ENCODE assay signal across 8 mouse cellular contexts in genomic region chr1:152497581-152497980, GRCm38 (mm10).
DNase-seq lines count a peak whose midpoint lies in the region; ATAC-seq lines count a peak whose summit lies in the region.

No protein-coding gene starts in this region.

- WGBS in heart, embryonic 16.5 days: 43% methylated on average over 11 of the region's 11 CpGs
- WGBS in liver, embryonic 12.5 days (ENCODE audit: insufficient replicate concordance): 56% methylated on average over 11 of the region's 11 CpGs

- H3K9ac ChIP-seq in heart, embryonic 16.5 days (ENCODE audit: low read length): no peak overlapping the region
- H3K9ac ChIP-seq in liver, embryonic 12.5 days: no peak overlapping the region

- peaks cover 4% of the 10 kb centered on the region; the same call in 1 of the 2 replicates for H3K4me1 ChIP-seq in heart, embryonic 16.5 days (ENCODE audit: control insufficient read depth, insufficient read depth, low read length)
- H3K4me1 ChIP-seq in liver, embryonic 12.5 days: no peaks in the 10 kb centered on the region

- ATAC-seq in heart, embryonic 16.5 days (replicated peaks; ENCODE audit: extremely low read depth, insufficient read depth, low FRiP score): no peak; the same call in 1 of the 2 replicates
- no peak for ATAC-seq in liver, embryonic 12.5 days

- H3K27me3 ChIP-seq in heart, embryonic 16.5 days (ENCODE audit: control insufficient read depth, insufficient read depth, low read length): no peaks in the 10 kb centered on the region
- no peaks in the 10 kb centered on the region for H3K27me3 ChIP-seq in liver, embryonic 12.5 days (replicated peaks)

- H3K27ac ChIP-seq in heart, embryonic 16.5 days (ENCODE audit: low read length): peak overlapping the region; percentile 55
- H3K27ac ChIP-seq in liver, embryonic 12.5 days: no peak overlapping the region

- H3K4me3 ChIP-seq in heart, embryonic 16.5 days (ENCODE audit: low read length): peak overlapping the region; percentile 13; the same call in 1 of the 2 replicates
- no peak overlapping the region for H3K4me3 ChIP-seq in liver, embryonic 12.5 days

- no peaks in the 10 kb centered on the region for H3K9me3 ChIP-seq in heart, embryonic 16.5 days (replicated peaks; ENCODE audit: control insufficient read depth, low read length)
- no peaks in the 10 kb centered on the region for H3K9me3 ChIP-seq in liver, embryonic 12.5 days (replicated peaks)

- no peaks in the 10 kb centered on the region for H3K36me3 ChIP-seq in heart, embryonic 16.5 days (ENCODE audit: control insufficient read depth, insufficient read depth)
- H3K36me3 ChIP-seq in liver, embryonic 12.5 days: no peaks in the 10 kb centered on the region

- peak; percentile 15 for DNase-seq in urinary bladder, postnatal 14 days (ENCODE audit: low spot score)
- DNase-seq in urinary bladder, postnatal 25 days (ENCODE audit: low spot score): no peak
- DNase-seq in thymus, postnatal 0 days (ENCODE audit: low spot score): no peak
- no peak for DNase-seq in spleen, postnatal 14 days (ENCODE audit: low spot score in 2 of 2)
- DNase-seq in cerebellum, adult 8-10 months: no peak
- DNase-seq in spleen, adult 12 weeks (ENCODE audit: low spot score): no peak

- peak overlapping the region; percentile 38 for H3K4me2 ChIP-seq in heart, embryonic 16.5 days (ENCODE audit: low read depth, low read length)
- 0 out of 2 replicates have a peak overlapping the region, but pooled peaks have one; percentile 7 for H3K4me2 ChIP-seq in liver, embryonic 12.5 days
